Mouse (Mus musculus) mouse embryonic stem cell (cell line): ENCODE data around the gene Xk.
"Not testable (repeated sequence)": the region's sequence is repeated elsewhere in the genome, so short reads cannot be mapped to it uniquely, and the experiment has no call there.

ENCODE experiments used
- in situ Hi-C, 2 experiments: fragments of 300-500 bp; cut with MboI; formaldehyde crosslinking; loops; 1 replicate in 1 of 2; 3 replicates in 1 of 2; pipeline ENCODE4 v1.14.3; 2019 to 2020; ENCODE audit warnings: low sequenced_read_pairs in 2 of 2, low pct_unique_long_range_greater_than_20kb in 1 of 2, mixed read lengths in 1 of 2; ENCODE audit not compliant: unreplicated experiment in 1 of 2

Xk gene

GRCm38 (mm10) chrX:9272460-9273361 is at the start of gene Xk:
Gene Xk (plus strand): TSS chrX:9272756.
- in situ Hi-C loops: no loop called here

- in situ Hi-C loops: no loop called here
These were observed 45.5 kb upstream of the Xk start for GRCm38 (mm10) chrX:9227105-9227504.

GRCm38 (mm10) chrX:9240737-9241591 is 31.6 kb upstream of the Xk start:
- in situ Hi-C loops: no loop called here

GRCm38 (mm10) chrX:9243381-9243864 is 29.1 kb upstream of the Xk start:
- in situ Hi-C loops: no loop called here

- in situ Hi-C loops: no loop called here
These were observed 27.8 kb upstream of the Xk start for GRCm38 (mm10) chrX:9244603-9245336.

- in situ Hi-C loops: no loop called here
These were observed 23.6 kb upstream of the Xk start for GRCm38 (mm10) chrX:9248911-9249310.

GRCm38 (mm10) chrX:9253990-9254389 is 18.6 kb upstream of the Xk start:
- in situ Hi-C loops: no loop called here

GRCm38 (mm10) chrX:9254901-9255300 is 17.7 kb upstream of the Xk start:
- in situ Hi-C loops: no loop called here

- in situ Hi-C loops: no loop called here
These were observed 15.8 kb upstream of the Xk start, which contains the start of gene Gm14862 for GRCm38 (mm10) chrX:9256766-9257165. Gene Gm14862 (minus strand): TSS chrX:9256899.

GRCm38 (mm10) chrX:9257831-9258230 is 14.7 kb upstream of the Xk start:
- in situ Hi-C loops: no loop called here

- in situ Hi-C loops: no loop called here
These were observed 13.3 kb upstream of the Xk start for GRCm38 (mm10) chrX:9259267-9259666.

GRCm38 (mm10) chrX:9271112-9271511 is 1.4 kb upstream of the Xk start:
- in situ Hi-C loops: no loop called here

GRCm38 (mm10) chrX:9271947-9272459 is 553 bp upstream of the Xk start:
- in situ Hi-C loops: no loop called here

GRCm38 (mm10) chrX:9273377-9274002 is 934 bp downstream of the Xk start:
- in situ Hi-C loops: no loop called here

- in situ Hi-C loops: no loop called here
These were observed 1.8 kb downstream of the Xk start for GRCm38 (mm10) chrX:9274321-9274720.

- in situ Hi-C loops: not testable (repeated sequence)
These were observed 10.9 kb downstream of the Xk start, which contains the start of gene H2al1m for GRCm38 (mm10) chrX:9283464-9283863. Gene H2al1m (plus strand): TSS chrX:9283764.

GRCm38 (mm10) chrX:9293140-9293829 is 20.7 kb downstream of the Xk start:
- in situ Hi-C loops: not testable (repeated sequence)
